Mouse (Mus musculus) megakaryocyte-erythroid progenitor cell, adult 5-6 weeks (primary cell): ENCODE results near the gene Pcbp1. TPM values are rescaled to one million over a fixed set of nuclear protein-coding genes. Genes with fewer than 3 reads are reported as not detected.
"Not testable (repeated sequence)": the region's sequence is repeated elsewhere in the genome, so short reads cannot be mapped to it uniquely, and the experiment has no call there.

ENCODE experiments used
- ATAC-seq: replicated peaks from 2 replicates; pipeline ENCODE4 v1.8.0; 2016; ENCODE audit warnings: mild to moderate bottlenecking, inconsistent platforms; ENCODE audit not compliant: severe bottlenecking, poor library complexity, low FRiP score, low TSS enrichment
- total RNA-seq, 2 experiments: library from RNA; stranded (forward) in 1 of 2; stranded (reverse) in 1 of 2; fragments of 200-1000, 215-1000 nt in 1 of 2; fragments of >200 nt in 1 of 2; fragmentation: Nextera tagmentation in 1 of 2; gene quantifications; 2 replicates each; pipeline ENCODE4 v1.2.3; 2014 to 2017

Gene Pcbp1
- total RNA-seq, 2 experiments from 2014 or later = 118 to 289 TPM

- no peak for ATAC-seq
Observed at GRCm38 (mm10) chr6:86496585-86496984, 29.5 kb downstream of the Pcbp1 start.

DNA sequence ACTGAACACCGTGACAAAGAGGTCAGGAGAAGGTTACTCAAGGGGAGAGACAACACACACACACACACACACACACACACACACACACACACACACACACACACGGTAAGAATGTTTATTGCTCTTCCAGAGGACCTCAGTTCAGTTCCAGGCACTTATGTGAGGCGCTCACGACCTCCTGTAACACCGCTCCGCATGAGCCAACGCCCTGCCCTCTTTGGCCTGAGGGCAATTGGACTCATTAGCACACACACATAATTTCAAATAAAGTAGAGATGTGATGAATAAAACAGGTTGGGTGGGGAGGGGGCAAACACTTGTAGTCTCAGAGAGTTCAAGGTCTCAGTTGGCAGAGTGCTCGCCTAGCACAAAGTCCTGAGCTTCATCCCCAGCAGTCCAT is 30.0 kb downstream of the Pcbp1 start:
- no peak for ATAC-seq

GRCm38 (mm10) chr6:86495661-86496060 is 30.5 kb downstream of the Pcbp1 start:
- ATAC-seq = no peak

GRCm38 (mm10) chr6:86494767-86495166 is 31.4 kb downstream of the Pcbp1 start:
- no peak for ATAC-seq

- peak; percentile 28 for ATAC-seq
Observed at GRCm38 (mm10) chr6:86493469-86494263, 32.5 kb downstream of the Pcbp1 start.

DNA sequence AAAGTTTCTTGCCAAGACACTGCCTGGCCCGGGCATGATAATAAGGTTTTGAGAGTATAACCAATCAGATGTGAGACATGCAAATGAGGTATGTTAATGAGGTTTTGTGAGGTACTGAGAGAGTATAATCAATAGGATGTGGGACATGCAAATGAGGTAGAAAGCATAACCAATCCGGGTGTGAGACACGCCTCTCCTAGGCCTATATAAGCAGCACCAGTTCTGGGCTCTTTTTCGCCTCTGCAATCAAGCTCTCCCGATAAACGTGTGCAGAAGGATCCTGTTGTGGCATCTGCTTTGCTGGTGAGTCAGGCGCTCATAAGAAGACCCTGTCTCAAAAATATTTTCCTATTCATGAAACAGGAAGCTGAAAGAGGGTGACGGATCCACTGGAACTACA is 35.7 kb downstream of the Pcbp1 start:
- not testable (repeated sequence) for ATAC-seq

DNA sequence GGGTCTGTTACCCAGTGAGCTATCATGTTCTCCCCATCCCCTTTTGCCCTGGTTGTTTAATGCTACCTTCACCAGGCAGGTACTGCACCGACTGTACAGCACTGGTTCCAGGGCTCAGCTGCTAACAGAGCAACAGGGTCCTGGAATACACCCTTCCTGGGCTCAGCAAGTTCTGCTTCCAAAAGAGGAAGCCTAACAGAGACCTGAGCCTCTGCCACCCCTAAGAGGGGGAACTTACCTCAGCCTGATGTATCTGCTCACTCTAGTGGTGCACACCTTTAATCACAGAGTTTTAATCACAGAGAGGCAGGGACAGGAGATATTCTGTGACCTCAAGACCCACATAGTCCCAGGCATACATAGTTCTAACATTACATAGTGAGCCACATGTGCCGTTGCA is 36.2 kb downstream of the Pcbp1 start:
- ATAC-seq = no peak

- ATAC-seq = peak; percentile 27
Observed at GRCm38 (mm10) chr6:86488149-86488485, 38.0 kb downstream of the Pcbp1 start.

GRCm38 (mm10) chr6:86487358-86488148 is 38.6 kb downstream of the Pcbp1 start:
- ATAC-seq = peak; percentile 86

GRCm38 (mm10) chr6:86485943-86486640 is 40.0 kb downstream of the Pcbp1 start:
- no peak for ATAC-seq

DNA sequence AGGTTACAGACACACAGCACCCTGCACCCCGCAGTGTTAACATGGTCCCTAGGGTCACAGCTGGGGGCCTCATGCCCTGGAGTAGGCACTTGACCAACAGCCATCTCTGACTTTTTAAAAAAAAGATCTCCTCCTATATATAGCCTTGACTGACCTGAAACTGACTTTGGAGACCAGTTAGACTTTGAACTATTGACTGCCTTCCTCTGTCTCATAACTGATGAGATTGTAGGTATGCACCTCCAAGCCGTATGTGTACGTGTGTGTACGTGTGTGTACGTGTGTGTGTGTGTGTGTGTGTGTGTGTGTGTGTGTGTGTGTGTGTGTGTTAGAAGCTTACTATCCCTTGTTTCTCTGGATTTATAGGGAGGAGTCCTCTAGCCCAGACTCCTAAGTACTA is 44.2 kb downstream of the Pcbp1 start:
- ATAC-seq = no peak

DNA sequence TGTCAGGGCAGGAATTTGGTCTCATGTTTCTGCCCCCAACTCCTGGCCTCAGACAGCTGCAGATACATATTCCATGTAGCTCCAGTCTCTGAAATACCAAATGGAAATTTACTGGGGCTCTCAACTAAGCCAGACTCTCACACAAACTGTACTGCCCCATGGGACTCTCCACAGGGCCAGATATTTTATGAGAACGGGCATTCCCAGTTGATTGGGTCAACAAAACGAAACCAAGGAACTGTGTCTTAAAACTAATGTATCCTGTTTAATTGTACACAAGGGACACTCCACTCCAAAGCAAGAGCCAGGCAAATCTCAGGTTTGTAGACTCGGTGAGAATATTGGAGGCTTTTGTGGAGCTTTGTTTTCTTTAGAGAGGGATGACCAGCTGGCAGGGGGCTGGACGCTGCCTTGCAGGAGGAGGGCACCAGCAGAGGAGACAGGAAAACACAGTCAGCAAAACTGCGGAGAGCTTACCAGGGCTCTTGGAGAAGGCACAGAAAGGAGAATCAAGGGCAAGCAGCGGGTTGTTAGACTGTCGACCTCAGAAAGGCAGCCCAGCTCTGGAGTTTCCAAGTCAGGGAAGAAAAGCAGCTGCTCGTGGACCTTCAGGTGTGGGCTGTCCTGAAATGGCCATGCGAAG is 45.8 kb downstream of the Pcbp1 start:
- peak; percentile 56; the same call in 1 of the 2 replicates for ATAC-seq

- ATAC-seq = no peak
Observed at GRCm38 (mm10) chr6:86479816-86480188, 46.3 kb downstream of the Pcbp1 start.

GRCm38 (mm10) chr6:86479311-86479710 is 46.8 kb downstream of the Pcbp1 start:
- ATAC-seq = no peak

DNA sequence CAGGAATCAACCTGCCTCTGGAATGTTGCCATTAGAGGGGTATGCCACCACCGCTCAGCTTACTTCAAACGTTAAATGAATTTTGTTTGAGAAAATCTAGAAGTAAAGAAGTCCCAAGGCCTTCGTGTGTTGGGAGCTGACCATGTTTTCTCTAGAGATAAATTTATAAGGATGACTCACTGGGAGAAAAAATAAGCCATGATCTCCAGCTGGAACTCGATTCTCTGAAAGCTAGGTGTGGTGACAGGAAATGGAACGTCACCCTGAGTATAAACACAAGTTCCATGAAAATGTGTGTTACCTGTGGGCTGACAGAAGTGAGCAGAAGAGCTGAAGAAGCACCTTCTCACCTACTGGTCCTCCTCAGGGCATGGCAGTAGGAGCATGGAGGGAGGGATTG is 49.2 kb downstream of the Pcbp1 start:
- ATAC-seq = no peak

DNA sequence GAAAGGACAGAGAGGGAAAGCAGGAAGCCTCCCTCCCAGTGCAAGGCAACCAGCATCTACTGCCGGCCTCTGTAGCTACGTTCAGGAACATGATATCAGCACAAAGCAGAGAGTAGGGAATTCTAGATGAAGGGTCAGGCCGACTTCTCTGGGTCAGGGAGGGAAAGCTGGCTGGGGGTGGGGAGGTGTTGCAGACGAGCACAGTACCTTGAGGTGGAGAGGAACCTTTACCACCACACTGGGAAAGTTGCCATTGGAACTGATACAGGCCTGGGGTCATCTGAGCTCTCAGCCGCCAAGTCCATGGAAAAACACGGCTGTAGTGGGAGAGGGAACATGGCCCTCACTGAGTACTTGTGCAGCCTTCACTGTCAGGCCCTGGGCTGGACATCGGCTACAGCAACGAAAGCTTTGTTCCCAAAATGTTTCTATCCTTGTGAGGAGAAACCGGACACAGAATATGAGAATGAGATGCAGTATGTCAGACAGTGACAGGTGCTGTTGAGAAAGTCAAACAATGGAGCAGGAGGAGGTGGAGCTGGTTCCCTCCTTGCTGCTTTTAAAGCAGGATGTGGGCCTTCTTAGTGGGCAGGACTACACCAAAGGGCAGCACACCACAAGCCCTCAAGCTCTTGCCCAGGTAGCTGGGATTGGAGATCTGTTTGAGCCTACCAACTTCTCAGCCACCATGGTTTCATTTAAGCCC is 50.5 kb downstream of the Pcbp1 start:
- ATAC-seq = no peak

DNA sequence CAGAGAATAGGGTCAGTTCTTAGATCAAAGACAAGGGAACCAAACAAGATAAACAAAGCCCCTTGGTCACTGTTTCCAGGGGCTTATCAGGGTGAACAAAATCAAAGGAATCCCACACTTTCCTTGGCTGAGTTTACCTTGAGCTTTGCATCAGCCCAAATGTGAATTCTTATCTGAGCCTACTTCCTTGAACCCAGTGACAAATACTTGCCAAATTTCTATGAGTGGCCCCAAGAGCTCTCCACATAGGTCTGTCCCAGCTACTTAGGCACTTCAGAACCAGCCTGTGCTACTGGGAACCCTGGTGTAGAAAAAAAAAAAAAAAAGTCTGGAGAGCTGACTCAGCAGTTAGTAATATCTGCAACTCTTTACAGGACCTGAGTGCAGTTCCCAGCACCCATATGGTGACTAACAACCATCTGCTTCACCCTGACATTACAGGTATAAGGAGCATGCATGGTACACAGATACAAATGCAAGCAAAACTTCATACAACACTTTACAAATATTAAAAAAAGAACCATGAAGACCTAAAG is 51.4 kb downstream of the Pcbp1 start:
- ATAC-seq = no peak
